Mouse (Mus musculus) megakaryocyte, embryonic 14.5 days (primary cell): ENCODE data around the gene Prss22.

Experiments
- FLI1 ChIP-seq: IDR thresholded peaks from 2 replicates; pipeline ENCODE4 v1.6.1; 2012; ENCODE audit warnings: low read length, inconsistent platforms, mixed read lengths
- GATA1 ChIP-seq: IDR thresholded peaks from 3 replicates; pipeline ENCODE4 v1.6.1; 2012; ENCODE audit warnings: mixed read lengths, low read length, inconsistent platforms, borderline replicate concordance

- no peak for TF ChIP-seq GATA1
- no peak for TF ChIP-seq FLI1
Observed at GRCm38 (mm10) chr17:24000404-24000803, 2.5 kb upstream of the Prss22 start.
